Mouse (Mus musculus) retina, adult 2 months (tissue): ENCODE results near the gene Glrp1.

Experiments
- DNase-seq: peaks from one replicate; pipeline ENCODE4 v3.0.0-alpha.2; 2012; ENCODE audit warnings: low read depth, low spot score

The Glrp1 gene

DNA sequence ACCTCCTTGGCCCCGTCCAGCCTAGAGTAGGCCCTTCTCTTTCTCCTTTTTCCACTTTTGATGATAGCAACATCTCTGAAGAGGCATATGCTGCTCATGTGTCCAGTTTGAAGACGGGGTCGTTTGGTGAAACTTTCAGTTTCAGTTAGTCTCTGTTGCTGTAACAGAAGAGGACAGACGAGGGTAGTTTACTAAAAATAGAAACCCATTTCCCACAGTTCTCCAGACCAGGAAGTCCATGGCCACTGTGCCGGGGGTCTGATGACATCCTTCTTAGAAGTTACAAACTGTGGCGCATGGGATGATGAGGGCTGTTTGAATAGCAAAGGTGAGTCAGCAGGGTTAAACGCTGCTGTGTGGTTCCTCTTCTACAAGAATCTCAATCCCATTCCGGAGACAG is at the start of gene Glrp1:
Gene Glrp1 (minus strand): TSS at position 278 of the 400 bp plus-strand sequence.
- no peak for DNase-seq

DNA sequence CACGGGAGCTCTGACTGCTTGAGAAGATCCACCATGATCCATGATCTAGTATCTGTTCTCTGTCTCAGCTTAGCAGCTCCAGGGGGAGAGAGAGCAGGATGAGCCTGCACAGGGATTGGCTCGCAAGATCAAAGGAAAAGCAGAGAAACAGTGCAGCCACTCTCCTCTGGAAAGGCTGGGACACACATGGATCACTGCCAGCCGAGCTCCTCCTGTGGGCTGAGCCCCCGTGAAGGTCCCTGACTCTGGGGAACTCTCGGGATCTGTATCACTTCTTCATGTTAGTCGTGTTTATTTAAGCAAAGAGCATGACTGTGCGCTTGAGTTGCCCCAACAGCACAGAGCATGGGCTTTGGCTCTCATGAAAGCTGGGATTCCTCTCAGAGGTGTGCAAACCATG is 49.4 kb upstream of the Glrp1 start:
- DNase-seq, result no peak

DNA sequence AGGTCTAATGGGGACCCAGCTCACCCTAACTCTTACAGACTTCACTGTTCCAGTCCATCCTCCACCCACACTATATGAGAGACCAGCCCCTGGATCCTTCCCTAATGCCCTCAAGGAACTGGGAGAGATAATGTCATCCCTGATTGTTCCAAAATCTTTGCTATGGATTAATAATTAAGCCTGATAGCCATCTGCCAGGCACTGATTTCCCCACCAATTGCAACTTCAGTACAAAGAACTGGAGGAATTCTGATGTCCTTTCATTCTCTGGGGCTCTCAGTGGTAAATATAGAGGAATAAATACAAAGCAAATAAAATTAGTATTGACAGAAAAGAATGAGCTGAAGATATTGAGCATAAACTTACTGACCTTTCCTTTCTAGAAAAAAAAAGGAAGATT is 48.9 kb upstream of the Glrp1 start:
- no peak for DNase-seq

DNA sequence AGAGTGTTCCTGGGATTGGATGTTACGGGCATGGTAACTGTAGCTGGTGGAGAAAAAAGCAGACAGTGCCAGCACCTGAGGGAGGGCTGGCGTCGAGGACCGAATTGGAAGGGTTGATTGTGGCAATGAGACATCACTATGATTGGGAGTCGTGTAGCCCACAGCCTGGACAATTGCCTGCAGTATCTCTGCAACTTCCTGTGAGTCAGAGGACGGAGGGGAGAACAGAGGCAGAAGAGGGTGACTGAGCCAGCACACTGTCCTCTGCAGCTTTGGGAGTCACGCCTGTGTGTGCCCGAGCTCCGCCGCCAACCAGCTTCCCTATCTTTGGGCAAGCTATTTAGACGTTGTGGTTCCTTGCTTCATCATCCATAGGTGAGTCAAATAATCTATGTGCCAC is 46.5 kb upstream of the Glrp1 start:
- DNase-seq, result no peak

DNA sequence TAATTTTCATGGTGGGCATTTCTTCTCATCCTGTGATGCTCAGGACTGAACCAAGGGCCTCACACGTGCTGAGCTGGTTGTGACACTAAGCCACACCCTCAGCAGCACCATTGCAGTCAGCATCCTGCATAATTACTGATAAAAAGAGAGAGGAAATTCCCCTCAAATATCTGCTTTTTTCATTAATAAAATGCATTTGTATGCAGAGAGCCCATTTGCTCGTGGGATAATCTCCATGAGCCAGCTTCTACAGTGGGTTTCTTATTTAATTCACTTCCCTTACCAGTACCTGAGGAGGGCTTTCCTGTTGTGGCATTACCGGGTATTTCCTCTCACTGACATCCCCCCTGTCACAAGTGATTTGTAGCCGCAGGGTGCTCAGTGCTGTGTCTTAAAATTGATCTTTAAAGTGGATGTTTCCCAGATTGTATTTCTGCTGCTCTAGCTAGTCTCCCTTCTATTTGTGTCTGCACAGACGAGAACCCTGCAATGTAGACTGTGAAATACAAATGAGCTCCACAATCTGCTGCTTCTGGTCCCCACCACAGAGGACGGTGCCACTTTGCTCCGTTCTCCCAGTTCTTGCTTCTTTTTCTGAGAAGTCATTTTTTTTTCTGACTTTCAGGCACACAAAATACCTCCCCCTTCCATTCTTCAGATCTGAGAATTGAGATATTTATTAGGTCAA is 43.8 kb upstream of the Glrp1 start:
- no peak for DNase-seq

DNA sequence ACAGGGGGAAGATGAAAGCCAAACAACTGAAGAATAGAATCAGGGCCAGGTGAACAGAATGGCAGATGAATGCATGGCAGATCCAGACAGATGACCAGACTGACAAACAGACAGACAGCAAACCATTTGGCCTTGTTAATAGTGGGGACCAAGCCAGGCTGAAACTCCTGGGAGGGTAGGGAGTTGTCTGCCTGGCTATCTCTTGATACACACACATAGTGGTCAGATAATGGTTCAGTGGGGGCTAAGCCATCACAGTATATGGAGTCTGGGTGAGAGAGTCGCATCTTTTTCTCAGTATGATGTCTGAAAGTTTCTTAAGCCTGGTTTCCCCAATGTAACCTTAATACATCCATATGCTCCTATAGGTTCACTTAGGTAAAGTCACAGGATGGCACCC is 39.4 kb upstream of the Glrp1 start:
- DNase-seq, result no peak

DNA sequence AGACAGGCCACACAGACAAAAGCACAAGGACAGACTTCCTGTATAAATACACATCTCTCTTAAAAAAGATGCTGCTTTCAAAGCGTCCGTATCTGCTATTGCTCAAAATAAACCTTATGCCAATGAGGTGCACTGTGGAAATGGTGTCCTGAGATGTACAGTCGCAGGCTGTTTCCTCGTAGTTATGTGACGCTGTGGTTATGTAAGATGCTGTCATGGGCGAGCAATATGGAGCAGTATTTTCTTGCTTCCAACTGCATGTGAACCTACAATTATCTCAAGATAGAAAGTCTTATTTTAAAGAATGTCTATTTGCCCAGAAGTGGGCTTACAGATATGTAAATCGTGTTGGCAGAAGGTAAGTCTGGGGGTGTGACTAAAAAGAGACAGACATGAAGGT is 37.3 kb upstream of the Glrp1 start:
- DNase-seq, result no peak

DNA sequence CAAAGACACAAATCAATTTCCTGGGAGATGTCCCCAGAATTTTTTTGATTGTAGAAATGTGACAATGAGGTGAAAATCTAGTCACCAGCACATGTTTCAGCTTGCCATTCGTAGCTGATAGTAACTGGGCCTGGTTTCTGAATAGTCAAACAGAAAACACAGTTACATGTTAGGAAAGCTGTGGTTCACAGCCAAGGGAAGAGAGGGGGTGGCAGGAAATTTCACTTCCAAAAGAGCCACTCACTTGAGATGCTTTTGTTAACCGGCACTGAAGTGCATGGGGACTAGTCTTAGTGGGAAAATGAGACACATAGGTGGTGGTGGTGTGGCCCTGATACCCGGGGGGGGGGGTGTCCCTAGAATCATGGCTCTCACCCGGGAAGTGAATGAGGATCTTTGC is 33.7 kb upstream of the Glrp1 start:
- DNase-seq, result no peak

DNA sequence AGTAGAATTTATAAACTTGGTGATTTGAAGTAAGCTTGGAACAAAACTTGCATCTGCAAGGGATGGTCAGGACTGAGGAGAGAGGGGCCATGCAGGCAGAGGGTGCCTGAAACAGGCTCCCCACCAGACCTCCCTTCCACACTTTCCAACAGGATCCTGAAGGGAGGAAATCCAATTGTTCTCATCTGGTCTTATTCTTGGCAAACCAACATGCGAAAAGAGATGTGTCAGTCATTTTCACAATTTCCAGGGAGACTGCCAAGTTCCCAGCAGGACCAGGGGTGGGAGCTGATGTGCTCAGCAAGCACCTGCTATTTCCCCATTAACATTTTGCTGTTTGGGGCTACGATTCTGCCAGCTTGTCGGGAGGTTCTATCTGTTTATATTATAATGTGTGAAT is 30.0 kb upstream of the Glrp1 start:
- DNase-seq, result no peak

DNA sequence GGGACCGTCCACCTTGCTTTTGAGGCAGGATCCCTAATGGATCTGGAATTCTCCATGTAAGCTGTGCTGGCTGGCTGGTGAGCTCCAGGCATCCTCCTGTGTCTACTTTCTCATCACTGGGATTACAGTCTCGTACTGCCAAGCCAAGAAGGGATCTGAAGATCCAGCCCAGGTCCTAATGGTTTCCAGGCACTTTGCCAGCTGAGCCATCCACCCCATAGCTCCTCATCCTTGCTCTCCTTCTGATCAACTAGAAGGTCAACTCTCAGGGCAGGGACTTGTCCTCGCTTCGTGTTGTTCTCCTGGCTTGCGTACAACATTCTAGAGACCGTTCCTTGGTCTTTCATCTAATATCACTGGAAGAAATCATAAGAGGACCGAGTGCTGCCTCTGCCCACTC is 29.4 kb upstream of the Glrp1 start:
- DNase-seq, result no peak

DNA sequence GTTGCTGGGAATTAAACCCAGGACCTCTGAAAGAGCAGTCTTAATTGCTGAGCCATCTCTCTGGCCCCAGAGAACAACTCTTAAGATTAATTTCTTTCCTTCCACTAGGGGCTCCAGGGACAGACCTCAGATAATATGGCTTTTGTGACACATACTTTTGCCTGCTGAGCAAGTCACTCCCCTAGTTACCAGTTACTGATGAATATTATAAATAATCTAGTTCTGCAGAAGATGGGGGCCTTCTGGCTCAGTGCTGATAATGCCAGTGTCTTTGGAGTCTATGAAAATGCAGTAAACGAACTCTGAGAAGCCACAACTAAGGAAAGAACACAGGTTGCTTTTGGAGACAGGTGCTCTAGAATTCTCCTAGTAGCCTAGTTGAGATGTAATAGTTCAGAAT is 26.4 kb upstream of the Glrp1 start:
- DNase-seq, result no peak

DNA sequence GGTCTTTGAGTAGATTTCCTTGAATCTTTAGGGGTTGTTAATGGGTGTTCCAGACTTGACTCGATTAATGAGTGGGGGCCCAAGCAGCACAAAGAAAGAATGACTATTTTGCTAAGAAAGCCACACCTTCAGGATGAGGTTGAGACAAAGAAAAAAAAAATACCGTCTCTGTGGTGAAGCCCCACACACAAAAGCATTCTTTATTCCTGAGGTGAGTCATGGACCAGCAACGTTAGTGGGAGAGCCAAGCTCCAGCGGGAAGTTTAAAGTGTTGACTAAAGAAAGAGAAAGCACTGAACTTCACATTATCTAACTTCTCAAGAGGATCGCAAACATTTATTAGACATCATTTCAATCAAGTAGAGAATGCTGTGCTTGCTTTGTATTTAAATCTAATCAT is 24.2 kb upstream of the Glrp1 start:
- no peak for DNase-seq

DNA sequence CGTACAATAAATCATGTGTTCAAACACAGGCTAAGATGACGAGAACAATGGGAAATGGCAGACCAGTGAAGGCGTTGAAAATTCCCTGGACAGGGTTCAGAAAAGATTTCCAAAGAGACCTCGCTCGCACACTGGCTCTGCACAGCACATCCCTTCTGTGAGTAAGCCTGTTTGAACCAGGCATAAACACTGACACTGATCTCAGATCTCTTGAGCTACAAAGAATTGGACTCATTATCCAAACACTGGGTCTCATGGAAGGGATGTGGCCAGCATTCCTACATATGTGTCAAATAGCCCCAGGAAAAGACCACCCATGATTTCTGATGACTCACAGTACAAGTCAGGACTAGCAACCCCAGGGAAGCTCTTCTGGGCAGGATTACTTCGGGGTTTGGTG is 16.3 kb upstream of the Glrp1 start:
- no peak for DNase-seq

DNA sequence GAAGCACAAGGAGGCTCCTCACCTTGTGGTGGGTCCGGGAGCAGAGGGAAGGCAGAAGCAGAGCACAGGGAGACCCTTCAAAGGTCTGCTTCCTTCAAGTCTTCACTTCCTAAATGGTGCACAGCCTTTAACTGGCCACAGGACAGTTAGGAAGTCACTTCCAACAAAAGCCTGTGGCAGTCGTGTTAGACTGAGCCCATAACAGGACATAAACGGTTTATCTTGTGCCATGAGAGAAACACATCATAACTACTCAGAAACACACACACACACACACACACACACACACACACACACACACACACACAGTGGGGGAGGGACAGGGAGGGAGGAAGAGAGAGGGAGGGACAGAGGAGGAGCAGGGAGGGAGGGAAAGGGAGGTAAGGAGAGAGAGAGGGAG is 15.8 kb upstream of the Glrp1 start:
- no peak for DNase-seq

DNA sequence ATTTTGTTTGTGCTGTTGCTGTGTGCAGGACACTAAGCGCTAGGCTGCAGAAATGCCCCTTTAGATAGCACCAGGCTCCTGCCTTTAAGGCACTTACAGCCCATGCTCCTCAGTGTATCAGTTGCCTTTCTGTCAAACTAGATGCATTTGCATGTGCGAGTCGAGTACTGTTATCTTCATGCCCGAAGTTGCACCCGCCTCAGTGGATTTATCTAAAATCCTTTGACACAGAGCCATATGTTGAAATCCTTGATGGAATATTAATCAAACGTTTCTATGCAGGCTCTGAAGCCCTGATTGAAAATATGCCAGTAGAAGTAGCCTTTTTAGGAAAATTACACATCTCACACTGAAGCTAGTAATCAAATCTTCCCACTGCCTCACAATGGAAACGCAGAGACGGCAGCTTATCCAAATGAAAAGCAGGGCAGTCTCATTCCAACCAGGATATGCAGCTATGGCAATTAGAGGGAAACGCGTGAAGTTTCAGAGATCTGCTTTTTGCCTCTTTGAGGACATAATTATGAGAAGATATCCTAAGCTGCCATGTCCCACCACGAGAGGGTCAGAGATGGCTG is 11.4 kb upstream of the Glrp1 start:
- DNase-seq, result no peak

DNA sequence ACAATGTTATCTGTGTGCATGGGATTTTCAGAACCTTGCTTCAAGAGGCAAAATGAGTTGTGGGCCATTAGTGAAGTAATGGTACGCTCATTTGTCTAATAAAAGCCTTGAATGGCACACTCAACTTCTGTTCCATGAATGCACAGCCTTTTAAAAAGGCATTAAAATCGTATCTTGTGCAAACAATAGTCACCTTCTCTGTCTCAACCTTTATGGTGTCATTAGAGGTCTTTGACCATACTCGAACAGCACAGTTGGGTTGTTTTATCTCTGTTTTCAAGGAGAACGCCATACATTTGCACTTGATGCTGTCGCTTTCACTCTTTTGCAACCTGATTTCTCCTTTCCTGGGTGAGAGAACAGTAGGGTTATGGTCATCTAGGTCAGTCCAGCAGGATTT is 3.7 kb upstream of the Glrp1 start:
- no peak for DNase-seq

DNA sequence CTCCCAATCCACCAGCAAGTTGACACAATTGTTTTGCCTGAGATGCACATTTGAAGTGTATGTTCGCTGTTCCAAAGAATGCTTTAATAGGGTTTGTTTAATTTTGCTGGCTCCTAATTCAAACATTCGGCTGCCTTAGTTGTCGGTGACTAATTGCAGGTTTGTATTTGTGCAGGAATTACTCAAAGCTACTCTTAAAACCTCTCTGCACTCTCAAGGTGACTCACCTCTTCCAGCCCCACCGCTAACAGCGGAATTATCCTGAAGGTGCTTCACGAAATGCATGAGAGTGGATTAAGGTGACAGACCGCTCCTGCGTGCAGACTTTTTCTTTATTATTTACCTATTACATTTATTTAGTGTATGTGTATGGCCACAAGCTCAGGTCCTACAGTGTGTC is 2.0 kb downstream of the Glrp1 start:
- DNase-seq, result no peak

DNA sequence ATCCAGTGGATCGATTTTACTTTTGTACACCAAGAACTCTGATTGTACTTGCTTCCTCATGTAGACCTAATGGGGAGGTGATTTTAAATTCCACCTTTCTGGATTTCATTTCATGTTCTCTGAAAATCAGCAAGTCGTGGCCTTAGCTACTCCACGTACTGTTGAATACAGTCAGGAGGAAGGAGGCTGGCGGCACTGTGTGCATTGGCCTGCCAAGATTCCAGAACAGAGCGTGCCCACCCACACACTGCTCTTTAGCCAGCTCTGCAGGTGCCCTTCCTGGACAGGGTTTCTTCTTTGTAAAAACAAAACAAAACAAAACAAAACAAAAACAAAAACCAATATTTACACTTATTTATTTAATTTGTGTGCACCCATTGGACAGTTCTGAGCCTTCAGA is 2.7 kb downstream of the Glrp1 start:
- no peak for DNase-seq

DNA sequence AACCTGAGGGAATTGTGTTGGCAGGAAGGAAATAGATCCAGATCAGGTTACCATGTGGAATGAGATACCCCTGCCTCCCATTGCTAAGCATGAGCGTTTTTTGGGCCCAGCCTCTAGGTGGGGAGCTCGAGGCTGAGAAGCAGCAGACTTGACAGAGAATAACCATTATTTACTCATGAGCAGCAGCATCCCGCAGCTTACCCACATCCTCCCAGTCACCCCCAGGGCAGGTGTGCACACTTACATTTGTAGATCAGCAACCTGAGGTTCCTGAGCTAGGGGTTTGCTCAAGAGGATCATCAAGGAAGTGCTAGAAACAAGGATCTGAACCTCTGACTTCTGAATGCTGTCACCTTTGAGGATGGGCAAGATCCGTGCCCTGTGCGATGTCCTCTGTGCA is 3.5 kb downstream of the Glrp1 start:
- DNase-seq, result no peak

DNA sequence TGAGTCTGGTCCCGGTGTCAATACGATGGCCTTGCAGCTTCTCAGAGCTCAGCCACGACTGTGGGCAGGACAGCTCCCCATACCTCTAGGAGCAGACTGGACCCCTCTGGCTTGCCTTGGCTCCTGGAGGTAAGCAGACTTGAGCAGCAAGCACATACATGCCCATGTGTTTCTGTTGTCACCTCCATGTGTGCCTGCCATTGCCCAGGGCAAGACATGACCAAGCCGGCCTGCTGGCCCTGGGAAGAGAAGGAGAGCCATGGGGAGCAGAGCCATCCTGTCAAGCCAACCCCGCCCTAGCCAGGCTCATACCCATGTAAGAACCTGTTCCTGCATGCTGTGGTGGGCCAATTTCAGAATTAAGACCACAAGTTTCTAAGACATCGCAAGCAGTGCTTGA is 4.2 kb downstream of the Glrp1 start:
- no peak for DNase-seq

DNA sequence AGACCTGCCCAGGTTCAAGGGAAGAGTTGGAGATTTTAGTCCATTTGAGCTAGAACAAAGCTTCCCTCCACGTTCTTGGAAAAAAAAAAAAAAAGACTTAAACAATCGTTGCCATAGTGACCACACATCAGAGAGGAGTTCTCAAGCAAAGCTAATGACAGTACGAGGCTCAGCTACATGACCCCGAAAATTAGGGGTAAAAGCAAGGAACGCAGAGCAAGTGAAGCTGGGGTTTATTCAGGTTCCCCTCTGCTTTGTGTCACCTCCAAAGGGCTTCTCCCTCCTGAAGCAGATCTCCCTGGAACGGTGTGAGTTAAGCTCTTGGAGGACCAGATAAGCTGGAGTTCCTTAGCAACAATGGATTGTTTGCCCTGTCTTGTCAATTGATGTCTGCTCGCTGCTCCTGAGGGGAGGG is 5.3 kb downstream of the Glrp1 start:
- no peak for DNase-seq

DNA sequence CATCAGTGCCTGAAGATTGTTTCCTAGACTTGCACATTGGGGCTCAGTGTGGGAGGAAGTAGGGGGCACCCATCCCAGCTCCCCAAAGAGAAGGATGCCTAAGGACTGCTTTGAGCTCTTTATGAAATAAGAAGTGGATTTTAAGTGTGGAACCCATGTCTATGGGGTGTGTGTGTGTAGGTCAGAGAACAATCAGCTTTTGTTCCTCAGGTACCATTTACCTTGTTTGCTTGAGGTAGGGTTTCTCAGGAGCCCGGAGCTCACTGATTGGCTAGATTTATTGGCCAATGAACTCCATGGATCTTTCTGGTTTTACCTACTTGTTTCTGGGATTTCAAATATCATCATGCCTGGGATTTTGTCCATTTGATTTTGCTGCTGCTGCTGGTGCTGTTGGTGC is 7.0 kb downstream of the Glrp1 start:
- no peak for DNase-seq

DNA sequence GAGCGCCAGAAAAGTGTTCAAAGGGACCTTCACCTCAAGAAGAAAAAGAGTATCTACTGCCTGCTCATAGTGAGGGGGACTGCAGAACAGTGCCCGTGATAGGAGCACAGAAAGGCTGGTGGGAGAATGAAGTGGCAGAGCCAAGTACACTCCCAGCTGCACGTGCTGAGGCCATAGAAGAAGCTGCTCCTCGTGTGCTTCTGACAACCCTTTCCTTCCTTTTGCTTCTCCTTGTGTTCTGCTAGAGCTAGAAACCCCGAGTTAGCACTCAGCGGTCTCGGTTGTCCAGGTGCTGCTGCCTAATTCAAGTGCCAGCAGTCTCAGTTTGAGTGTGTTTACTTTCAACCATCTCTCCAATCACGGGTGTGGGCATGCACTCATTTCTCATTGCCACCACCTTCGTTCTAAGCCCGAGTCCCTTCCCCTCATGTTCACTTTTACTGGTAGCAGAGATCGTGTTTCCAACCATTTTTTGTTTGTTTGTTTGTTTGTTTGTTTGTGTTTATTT is 10.6 kb downstream of the Glrp1 start:
- DNase-seq, result no peak

DNA sequence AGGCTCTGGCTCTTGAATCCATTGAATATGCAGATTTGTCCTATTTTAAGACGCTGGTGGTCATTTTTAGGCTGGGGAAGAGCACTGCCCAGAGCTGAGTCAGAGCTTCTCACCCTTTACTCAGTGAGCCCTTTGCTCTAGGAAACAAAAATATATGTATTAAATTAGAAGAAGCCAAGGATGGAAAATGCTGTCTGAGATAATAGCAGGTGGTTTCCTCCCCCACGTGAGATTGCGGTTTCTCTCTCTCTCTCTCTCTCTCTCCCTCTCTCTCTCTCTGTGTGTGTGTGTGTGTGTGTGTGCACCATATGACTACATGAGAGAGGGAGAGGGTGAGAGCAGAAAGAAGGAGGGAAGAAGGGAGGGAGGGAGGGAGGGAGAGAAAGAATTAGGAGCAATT is 12.5 kb downstream of the Glrp1 start:
- no peak for DNase-seq
